Mouse (Mus musculus) activated CD4-positive, CD25-positive, alpha-beta regulatory T cell, adult 4 months (primary cell): ENCODE results near the gene Galnt10. TPM values are rescaled to one million over a fixed set of nuclear protein-coding genes. Genes with fewer than 3 reads are reported as not detected.

Experiments
- ATAC-seq: one replicate; pipeline ENCODE4 v1.8.0; 2017
- polyA plus RNA-seq, 2 experiments: library from polyadenylated mRNA; unstranded; fragments of 100-300 nt; shearing (Covaris generic); gene quantifications; one replicate each; pipeline ENCODE4 v1.2.1; 2017

Gene Galnt10
- polyA plus RNA-seq, 2 experiments from 2014 or later: 4.1 to 7.6 TPM

- ATAC-seq: no peak
These were observed 45.6 kb downstream of the Galnt10 start for GRCm38 (mm10) chr11:57690836-57691235.

DNA sequence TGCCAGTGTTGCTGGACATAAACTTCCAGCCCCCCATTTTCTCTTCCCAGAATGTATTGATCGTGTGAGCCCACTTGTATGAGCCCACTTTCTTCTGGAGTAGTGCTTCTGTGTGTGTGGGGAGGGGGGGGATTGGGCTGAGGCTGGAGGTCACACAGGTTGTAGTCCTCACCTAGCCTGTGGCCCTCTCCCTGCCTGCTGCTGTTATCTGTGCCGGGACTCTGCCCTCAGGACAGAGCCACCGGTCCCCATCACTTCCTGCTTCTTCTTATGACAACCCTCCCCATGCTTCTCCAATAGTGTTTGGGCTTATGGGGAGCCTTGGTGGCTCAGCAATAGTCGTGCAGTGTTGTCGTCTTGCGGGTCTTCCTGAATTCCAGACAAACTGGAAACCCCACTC is 46.7 kb downstream of the Galnt10 start:
- no peak for ATAC-seq

DNA sequence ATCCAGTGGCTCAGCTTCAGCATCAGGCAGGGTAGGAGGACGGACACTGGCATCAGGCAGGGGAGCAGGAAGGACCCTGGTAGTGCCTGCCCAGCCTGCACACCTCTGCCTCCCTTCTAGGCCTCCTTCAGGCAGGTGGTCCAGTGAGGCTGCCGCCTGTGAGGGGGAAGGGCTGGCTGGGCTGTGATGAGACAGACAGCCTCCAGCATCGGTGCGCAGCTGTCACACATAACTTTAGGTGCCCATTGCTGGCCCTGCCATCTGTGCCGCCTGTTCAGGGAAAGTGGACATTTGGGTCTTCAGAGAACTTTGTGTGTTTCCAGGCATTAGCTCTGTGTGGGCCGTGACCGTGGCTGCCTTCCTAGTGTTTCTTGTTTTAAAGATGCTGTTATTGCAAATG is 47.5 kb downstream of the Galnt10 start:
- no peak for ATAC-seq

DNA sequence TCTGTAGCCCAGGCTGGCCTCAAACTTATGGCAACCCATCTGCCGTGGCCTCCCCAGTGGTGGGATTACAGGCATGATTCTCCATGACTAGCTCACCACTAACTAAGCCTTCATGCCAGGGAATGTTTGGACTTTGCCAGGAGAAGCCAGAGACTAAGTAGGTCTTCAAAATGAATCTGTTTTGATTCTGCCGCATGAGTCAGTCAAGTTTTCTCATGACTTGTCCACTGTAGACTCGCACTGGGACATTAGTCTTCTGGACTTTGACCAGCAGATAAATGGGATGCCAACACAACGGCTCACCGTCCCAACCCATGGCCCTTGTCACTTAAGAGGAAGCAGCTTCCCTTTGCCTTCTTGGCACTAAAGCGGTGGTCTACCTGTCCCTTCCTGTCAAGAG is 49.2 kb downstream of the Galnt10 start:
- no peak for ATAC-seq

DNA sequence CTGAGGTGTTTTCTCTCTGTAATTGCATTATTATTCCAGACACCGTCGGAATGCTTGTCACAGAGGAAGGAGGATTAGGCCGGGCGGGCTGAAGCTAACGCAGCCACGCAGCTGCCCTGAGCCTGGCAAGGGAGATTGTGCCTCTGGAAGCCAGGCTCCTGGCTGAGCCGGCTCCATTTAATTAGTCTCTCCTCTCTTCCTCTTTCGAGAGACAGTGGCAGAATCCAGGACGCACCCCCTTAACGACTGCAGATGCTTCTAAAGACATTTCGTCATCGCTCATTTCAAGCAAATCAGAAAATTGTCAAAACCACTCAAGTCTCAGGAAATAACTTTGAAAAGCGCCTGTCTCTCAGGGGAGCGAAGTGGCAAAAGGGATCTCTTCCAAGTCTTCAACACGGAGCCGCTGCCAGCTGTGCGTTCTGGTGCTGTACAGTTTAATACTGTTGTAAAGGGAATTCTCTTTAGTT is 51.0 kb downstream of the Galnt10 start:
- ATAC-seq: no peak

DNA sequence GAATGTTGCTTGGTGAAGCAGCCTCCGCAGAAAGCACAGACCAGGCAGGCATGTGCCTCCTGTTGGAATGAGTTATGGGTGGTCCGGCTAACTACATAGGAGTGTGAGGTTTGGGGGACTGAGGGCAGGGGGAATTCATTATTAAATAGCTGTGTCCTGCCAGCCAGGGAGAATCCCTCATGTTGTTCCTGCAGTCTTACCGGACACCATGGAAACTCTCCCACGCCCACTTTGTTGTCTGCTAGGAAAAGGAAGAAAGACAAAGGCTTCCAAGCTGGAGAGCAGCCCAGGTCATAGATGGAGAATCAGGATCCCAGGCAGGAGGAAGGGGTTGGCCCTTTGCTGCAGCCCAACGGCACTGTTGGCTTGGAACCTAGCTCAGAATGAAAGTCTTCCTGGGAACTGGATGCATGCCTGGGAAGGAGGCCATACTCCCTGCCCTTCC is 51.6 kb downstream of the Galnt10 start:
- ATAC-seq: no peak

- ATAC-seq: no peak
These were observed 54.9 kb downstream of the Galnt10 start for GRCm38 (mm10) chr11:57700114-57700513.

GRCm38 (mm10) chr11:57701193-57701925 is 56.1 kb downstream of the Galnt10 start:
- ATAC-seq: no peak

DNA sequence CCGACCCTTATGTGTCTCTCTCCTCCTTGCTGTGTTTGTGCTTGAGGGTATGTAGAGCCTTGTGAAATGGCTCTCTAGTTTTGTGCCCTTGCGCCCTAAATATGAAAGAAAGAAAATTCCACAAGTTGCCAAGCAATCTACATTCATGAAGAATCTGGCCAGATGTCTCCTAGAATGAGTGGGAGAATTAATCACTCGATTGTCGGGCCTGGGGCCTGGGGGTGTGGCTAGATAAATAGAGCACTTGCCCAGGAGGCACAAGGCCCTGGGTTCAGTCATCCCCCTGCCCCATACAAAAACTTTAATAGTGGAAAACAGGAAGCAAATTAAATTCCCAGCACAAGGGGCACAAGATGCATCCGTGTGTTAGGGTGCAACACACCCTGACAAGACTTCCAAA is 56.7 kb downstream of the Galnt10 start:
- ATAC-seq: no peak

DNA sequence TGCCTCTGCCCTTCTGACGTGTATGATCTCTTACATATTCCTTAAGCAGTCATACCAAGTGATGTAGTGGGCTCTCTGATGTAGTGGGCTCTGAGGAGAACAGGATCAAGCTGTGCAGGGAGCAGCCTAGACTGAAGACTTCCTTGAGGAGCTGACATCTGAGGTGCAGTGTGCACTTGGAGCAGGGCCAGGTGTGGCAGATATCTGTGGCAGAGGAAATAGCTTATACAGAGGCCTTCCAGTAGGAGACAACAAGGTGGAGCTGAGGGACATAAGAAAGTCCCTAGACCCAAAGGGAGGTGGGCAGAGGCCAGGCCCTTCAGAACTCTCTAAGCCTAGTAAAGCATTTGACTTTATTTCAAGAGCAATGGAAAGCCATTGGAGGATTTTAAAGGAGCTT is 61.4 kb downstream of the Galnt10 start:
- no peak for ATAC-seq

GRCm38 (mm10) chr11:57707114-57707798 is 62.0 kb downstream of the Galnt10 start:
- no peak for ATAC-seq

DNA sequence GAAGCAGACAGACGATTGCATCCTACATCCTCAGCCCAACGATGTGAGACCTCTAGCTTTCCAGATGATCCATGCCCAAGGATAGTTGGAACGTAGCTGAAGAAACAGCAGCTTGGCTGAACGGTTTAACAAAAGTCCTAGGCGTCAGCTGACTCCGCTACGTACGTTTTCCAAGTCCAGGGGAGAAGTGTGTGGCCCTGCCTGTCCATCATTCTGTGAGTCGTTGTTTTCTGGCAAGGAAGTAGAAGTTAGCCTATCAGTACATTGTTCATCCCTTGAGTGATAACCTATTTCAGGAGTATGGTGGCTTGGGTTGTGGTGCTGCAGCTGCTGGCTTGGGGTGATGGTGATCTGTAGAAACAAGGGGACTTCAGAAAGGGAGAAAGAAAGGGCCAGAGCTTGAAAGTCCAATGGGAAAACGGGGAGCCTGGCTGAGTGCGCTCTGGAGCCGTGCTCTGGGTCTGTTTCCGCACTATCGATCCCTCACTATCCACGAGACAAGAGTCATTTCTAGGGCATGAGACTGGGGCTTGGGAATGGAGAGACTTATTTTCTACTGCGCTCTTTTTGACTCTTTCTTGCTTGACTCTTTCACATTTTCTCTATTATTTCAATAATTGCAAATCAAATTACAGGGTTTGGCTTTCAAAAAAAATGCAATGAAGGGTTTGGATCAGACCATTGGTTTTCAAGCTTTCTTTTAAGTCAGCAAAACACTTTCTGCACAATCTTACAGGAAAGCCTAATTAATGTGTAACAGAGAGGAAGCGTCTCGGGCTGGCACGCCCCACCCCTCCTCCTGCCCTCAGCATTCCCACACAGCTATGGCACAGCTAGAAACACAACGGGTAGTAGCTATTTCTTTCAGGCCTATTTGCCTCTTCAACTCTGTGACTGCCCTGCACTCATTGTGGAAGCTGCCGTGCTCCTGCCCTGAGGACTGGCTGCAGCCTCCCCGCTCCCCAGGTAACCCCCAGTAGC is 63.2 kb downstream of the Galnt10 start:
- ATAC-seq: no peak

DNA sequence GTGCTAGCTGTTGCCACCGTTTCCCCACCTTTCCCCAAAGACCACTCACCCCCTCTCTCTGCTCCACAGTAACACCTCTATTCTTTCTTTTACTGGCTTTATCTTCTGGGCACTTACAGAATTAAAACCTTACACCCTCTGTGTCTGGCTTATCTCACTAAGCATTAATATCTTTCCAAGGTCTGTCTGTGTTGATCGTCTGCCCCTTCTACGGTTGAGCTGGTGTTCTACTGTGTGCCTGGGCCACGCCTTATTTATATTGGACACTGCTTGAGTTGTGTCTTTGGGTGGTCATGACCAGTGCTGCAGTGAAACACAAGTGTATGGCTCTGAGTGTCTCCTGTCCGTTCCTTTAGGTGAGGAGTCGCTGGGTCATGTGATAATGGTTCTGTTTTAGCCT is 68.7 kb downstream of the Galnt10 start:
- ATAC-seq: no peak

- no peak for ATAC-seq
These were observed 71.5 kb downstream of the Galnt10 start for GRCm38 (mm10) chr11:57716721-57717120.

- ATAC-seq: no peak
These were observed 72.2 kb downstream of the Galnt10 start for GRCm38 (mm10) chr11:57717432-57717831.

DNA sequence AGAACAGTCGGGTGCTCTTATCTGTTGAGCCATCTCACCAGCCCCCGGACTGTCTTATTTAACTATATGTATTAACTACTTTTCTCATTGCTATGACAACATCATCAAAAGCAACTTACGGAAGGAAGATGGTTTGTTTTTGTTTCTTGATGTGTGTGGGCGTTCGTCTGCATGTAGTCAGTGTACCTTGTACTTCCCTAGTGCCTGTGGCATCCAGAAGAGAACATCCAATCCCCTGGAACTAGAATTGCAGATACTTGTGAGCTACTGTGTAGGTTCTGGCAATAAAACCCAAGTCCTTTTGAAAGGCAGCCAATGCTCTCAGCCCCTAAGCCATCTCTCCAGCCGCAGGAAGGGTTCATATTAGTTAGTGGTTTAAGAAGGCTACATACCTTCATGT is 72.8 kb downstream of the Galnt10 start:
- no peak for ATAC-seq

DNA sequence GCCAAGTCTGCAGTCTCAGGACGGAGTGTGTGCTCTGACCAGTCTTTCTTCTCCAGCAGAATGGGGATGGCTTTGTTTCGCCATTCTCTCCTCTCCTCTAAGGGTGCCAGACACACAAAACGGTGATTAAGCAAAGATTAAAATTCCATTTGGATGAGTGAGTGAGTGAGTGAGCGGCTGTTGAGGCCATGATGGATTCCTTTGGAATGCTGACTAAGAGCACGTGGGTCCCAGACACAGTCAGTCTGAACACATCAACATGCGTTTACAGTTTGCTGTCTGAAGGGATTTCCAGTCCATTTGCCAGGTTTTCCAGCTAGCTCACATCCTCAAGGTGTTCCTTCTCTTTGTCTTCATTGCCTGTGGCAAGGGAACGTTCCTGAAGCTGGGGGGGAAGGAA is 74.4 kb downstream of the Galnt10 start:
- ATAC-seq: no peak

DNA sequence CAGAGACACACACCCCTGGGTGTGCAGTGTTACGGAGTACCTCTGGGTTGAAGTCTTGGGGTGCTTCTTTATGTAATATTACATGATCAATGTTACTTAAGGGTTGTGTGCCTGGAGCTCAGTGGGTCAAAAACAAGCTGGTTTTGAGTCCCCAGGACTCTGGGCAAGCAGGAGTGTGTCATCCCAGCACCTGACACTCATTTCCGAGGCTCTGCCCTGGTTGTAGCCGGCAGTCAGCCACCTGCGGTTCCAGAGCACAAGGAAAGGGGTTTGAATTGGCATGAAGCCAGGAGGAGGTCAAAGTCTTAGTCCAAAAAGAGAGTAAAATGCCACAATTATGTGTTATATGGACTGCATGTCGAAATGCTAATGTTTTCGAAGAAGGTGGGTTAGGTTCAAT is 74.8 kb downstream of the Galnt10 start:
- no peak for ATAC-seq

DNA sequence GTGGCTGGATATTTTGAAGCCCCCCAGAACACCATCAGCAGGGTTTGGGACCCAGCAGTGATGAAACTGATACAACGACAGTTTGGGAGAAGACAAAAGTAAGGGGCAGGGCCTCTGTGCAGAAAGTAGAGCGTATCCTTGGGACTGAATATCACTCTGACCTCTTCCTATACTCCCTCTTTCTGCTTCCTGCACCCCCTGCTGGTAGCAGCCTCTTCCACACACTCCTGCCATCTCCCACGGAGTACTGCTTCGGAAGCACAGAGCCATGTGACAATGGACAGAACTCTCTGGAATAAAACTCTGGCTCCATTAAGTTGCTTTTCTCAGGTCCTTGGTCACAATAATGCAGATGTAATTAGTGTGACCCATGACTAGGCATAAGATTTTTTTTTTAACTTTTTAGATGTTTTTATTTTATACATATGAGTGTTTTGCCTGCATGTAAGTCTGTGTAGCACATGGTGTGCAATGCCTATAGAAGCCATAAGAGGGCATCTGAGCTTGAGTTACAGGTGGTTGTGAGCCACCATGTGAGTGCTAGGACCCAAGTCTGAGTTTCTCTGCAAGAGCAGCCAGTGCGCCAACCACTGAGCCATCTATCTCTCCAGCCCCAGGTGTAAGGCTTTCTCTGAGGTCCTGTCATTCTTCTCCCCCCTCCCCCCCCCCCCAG is 79.7 kb downstream of the Galnt10 start:
- no peak for ATAC-seq

GRCm38 (mm10) chr11:57725926-57726325 is 80.7 kb downstream of the Galnt10 start:
- ATAC-seq: no peak

- no peak for ATAC-seq
These were observed 82.2 kb downstream of the Galnt10 start for GRCm38 (mm10) chr11:57727303-57727969.
